Mouse (Mus musculus) liver, embryonic 11.5 days (tissue): ENCODE data around the gene Ppp1r9a. TPM values are rescaled to one million over a fixed set of nuclear protein-coding genes. Genes with fewer than 3 reads are reported as not detected.

Experiments
- ATAC-seq: fragments of 200-750 bp; cut with Nextera tagmentation; replicated peaks from 2 replicates; pipeline ENCODE4 v1.8.0; 2017; ENCODE audit warnings: moderate number of reproducible peaks, mild to moderate bottlenecking, moderate TSS enrichment, moderate library complexity; ENCODE audit not compliant: low FRiP score
- DNase-seq: peaks from one replicate; pipeline ENCODE4 v3.0.0-alpha.2; 2017; ENCODE audit warnings: low spot score
- H3K27ac ChIP-seq: fragments of 300-500 bp; sonication (generic); 2 replicates; pipeline ENCODE4 v1.5.1; 2014; ENCODE audit warnings: mild to moderate bottlenecking, low read depth, low read length, control low read depth
- H3K27me3 ChIP-seq: fragments of 300-500 bp; sonication (generic); replicated peaks from 2 replicates; pipeline ENCODE4 v1.6.1; 2014; ENCODE audit warnings: low read length, mixed read lengths; ENCODE audit not compliant: control insufficient read depth, insufficient read depth
- H3K36me3 ChIP-seq: fragments of 300-500 bp; sonication (generic); 2 replicates; pipeline ENCODE4 v1.6.1; 2014; ENCODE audit warnings: mild to moderate bottlenecking, low read length, moderate library complexity, mixed read lengths; ENCODE audit not compliant: control insufficient read depth, insufficient read depth
- H3K4me1 ChIP-seq: fragments of 300-500 bp; sonication (generic); replicated peaks from 2 replicates; pipeline ENCODE4 v1.6.1; 2014; ENCODE audit warnings: low read length, mixed read lengths; ENCODE audit not compliant: control insufficient read depth, insufficient read depth
- H3K4me2 ChIP-seq: fragments of 300-500 bp; sonication (generic); 2 replicates; pipeline ENCODE4 v1.6.1; 2014; ENCODE audit warnings: mild to moderate bottlenecking, control low read depth, moderate library complexity
- H3K4me3 ChIP-seq: fragments of 300-500 bp; sonication (generic); 2 replicates; pipeline ENCODE4 v1.5.1; 2014; ENCODE audit warnings: low read depth, low read length, control low read depth
- H3K9ac ChIP-seq: fragments of 300-500 bp; sonication (generic); 2 replicates; pipeline ENCODE4 v1.6.1; 2014; ENCODE audit warnings: low read depth, low read length, control low read depth
- H3K9me3 ChIP-seq: fragments of 300-500 bp; sonication (generic); 2 replicates; pipeline ENCODE4 v1.6.1; 2016; ENCODE audit warnings: low read length, inconsistent platforms, mixed read lengths; ENCODE audit not compliant: control insufficient read depth
- WGBS: fragments of 180-500 bp; shearing (Covaris S2); extraction: QIAGEN DNeasy Blood & Tissue Kit; methylation state at CpG from one replicate; pipeline ENCODE4 v1.1.7; 2014; 5-methylcytosine and 5-hydroxymethylcytosine counted together
- polyA plus RNA-seq: library from polyadenylated mRNA; unstranded; fragments of >200 nt; fragmentation: Nextera tagmentation; extraction: Ambion mirVana; gene quantifications from 2 replicates; pipeline ENCODE4 v1.2.1, GENCODE M21; 2014

Gene Ppp1r9a
- polyA plus RNA-seq, 1 experiment from 2014 or later, result 17.6 TPM

DNA sequence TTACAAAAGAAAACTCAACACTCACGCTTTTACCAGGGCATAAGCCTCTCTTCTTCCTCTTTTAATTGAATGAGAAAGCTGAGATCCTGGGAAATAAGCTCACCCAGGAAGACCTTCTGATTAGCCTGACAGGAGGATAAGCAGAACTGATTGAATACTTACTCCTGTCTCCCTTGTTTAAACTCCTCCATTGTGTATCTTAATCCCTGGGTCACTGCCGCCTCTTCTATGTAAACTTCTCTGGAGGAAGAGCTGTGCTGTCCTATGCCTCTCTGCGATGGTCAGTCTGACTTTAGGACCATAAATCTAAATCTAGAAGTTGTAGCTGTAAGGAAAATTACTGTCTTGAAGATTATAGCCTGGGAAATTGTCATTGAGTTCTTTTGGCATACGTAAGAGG lies 86.0 kb downstream of the Ppp1r9a start:
- ATAC-seq (no peak), DNase-seq (no peak)
- Histone ChIP-seq H3K4me3 (no peak overlapping the region), H3K4me2 (no peak overlapping the region), H3K9ac (no peak overlapping the region), H3K27me3 (no peaks in the 10 kb centered on the region), H3K27ac (no peak overlapping the region), H3K4me1 (peaks cover 6% of the 10 kb centered on the region; the same call in 1 of the 2 replicates), H3K36me3 (no peaks in the 10 kb centered on the region), H3K9me3 (no peaks in the 10 kb centered on the region)
- 53% methylated on average over 4 of the region's 4 CpGs for WGBS

- H3K27me3 ChIP-seq, result no peaks in the 10 kb centered on the region
- WGBS, result 96% methylated on average over 9 of the region's 9 CpGs
- no peak for DNase-seq
- H3K9me3 ChIP-seq, result no peaks in the 10 kb centered on the region
- H3K27ac ChIP-seq, result no peak overlapping the region
- H3K9ac ChIP-seq, result no peak overlapping the region
- no peak for ATAC-seq
- H3K4me3 ChIP-seq, result no peak overlapping the region
- H3K4me2 ChIP-seq, result no peak overlapping the region
- peaks cover 6% of the 10 kb centered on the region; the same call in 1 of the 2 replicates for H3K4me1 ChIP-seq
- H3K36me3 ChIP-seq, result no peaks in the 10 kb centered on the region
Measured at GRCm38 (mm10) chr6:4992308-4992707, 89.6 kb downstream of the Ppp1r9a start.

DNA sequence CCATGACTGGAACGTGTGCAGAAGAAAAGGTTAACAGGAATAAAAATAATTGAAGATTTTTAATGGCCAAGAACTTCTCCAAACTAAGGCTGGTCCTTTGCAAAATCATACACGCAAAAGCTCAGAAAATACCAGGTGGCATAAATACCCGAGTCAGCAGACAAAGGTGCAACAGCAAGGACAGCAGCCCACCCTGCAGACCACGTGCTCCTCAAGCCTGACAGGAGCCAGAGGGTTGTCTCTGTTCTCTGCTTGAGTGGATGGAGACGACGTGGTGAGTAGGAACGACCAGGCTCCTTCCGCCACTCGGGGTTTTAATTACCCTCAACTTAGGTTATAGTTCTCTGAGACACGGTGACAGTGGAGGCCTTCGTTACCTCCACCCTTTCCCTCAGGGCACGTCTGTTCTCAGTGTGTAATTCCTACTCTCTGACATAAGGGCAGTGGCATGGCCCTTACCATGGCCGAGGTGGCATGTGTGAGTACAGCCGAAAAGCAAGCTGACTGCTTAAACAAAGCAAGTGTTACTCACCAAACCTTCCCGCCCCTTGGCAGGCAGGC lies 91.0 kb downstream of the Ppp1r9a start:
- ATAC-seq (no peak), DNase-seq (no peak)
- Histone ChIP-seq H3K27me3 (no peaks in the 10 kb centered on the region), H3K4me3 (no peak overlapping the region), H3K36me3 (no peaks in the 10 kb centered on the region), H3K9me3 (no peaks in the 10 kb centered on the region), H3K4me2 (no peak overlapping the region), H3K27ac (peak overlapping the region; percentile 57), H3K9ac (no peak overlapping the region), H3K4me1 (no peaks in the 10 kb centered on the region; the same call in 1 of the 2 replicates)
- WGBS, result 69% methylated on average over 15 of the region's 15 CpGs

DNA sequence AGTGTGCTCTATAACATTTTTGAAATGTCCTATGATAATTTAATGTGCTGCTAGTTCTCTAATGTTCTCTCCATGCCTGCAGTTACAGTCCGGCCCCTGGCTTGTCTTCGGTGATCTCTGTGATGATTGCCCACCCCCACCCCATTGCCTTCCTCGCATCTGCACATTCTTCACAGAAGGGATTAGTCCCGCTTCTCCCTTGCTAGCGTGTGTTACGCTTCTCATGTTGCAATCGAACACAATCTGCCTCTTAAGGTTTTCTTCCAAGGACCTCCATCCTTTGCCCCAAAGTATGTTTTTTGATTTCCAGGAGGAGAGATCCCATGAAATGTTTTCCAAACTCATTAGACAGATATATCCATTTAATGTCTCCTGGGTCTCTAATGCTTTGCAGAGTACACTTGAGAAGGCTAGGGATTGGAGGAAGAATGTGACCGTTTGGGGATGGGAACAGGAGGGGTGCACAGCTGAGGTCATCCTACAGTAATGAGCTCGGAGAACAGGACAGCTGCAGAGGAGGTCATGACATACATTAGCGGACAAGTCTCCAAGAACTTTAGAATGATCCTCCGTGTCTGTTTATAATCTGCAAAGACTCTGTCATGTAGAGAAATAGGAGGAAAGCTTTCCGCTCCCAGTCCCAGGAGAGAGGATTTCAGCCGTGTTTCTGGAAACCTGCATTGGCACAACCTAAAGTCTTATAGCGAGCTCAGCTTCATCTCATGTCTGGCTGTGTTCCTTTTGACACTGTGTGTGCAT lies 91.6 kb downstream of the Ppp1r9a start:
- H3K9ac ChIP-seq, result no peak overlapping the region
- H3K4me3 ChIP-seq, result no peak overlapping the region
- ATAC-seq (peak; percentile 47; the same call in 1 of the 2 replicates), DNase-seq (no peak)
- H3K27ac ChIP-seq, result peak overlapping the region; percentile 57
- no peaks in the 10 kb centered on the region; the same call in 1 of the 2 replicates for H3K4me1 ChIP-seq
- 58% methylated on average over 14 of the region's 14 CpGs for WGBS
- no peaks in the 10 kb centered on the region for H3K9me3 ChIP-seq
- no peak overlapping the region for H3K4me2 ChIP-seq
- no peaks in the 10 kb centered on the region for H3K36me3 ChIP-seq
- H3K27me3 ChIP-seq, result no peaks in the 10 kb centered on the region

DNA sequence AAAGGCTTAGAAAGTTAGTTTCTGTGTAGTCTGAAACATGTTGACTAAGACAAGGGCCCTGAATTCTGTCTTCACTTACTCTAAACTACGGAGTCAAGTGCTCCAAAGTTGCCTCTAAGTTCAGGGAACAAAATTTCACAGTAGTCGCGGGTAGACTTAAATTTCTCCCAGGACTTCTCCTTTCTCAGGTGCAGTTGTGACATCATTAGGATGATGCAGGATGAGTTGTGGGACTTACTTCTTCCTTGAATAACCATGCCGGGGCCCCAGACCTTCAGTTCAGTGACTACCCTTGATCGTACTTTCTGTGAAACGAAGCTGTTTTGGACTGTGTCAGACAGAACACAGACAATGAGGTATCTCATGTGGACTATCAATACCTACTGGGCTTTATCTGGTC lies 94.9 kb downstream of the Ppp1r9a start:
- H3K9ac ChIP-seq, result no peak overlapping the region
- H3K9me3 ChIP-seq, result no peaks in the 10 kb centered on the region
- DNase-seq, result no peak
- no peaks in the 10 kb centered on the region for H3K36me3 ChIP-seq
- 90% methylated on average over 6 of the region's 6 CpGs for WGBS
- H3K4me2 ChIP-seq, result no peak overlapping the region
- no peak for ATAC-seq
- no peak overlapping the region; the same call in 1 of the 2 replicates for H3K27ac ChIP-seq
- H3K4me1 ChIP-seq, result no peaks in the 10 kb centered on the region
- no peaks in the 10 kb centered on the region for H3K27me3 ChIP-seq
- no peak overlapping the region for H3K4me3 ChIP-seq

- WGBS, result 64% methylated on average over 4 of the region's 4 CpGs
- ATAC-seq, result no peak
- H3K4me1 ChIP-seq, result no peaks in the 10 kb centered on the region
Measured at GRCm38 (mm10) chr6:4998929-4999328, 96.2 kb downstream of the Ppp1r9a start.

DNA sequence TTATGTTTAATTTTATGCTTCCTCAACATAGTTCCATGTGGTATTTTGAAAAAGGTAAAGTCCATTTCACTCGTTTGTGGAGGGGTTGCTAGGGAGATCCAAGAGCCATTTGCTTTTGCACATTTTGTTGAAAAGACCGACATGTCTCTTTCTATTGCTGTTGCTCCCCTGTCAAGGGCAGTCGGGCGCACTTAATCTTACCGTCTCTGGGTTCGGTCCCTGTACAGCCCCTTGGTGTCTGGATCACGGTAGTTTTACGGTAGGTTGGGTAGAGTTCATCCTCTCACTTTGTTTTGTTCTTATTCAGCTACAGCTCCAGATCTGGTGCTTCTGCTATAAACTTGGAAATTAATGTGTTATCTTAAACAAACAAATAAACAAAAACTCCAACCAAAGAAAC lies 98.1 kb downstream of the Ppp1r9a start:
- Histone ChIP-seq H3K4me1 (0 out of 2 replicates have a peak, but pooled peaks cover 2% of the 10 kb centered on the region), H3K9me3 (no peaks in the 10 kb centered on the region), H3K27me3 (no peaks in the 10 kb centered on the region), H3K36me3 (no peaks in the 10 kb centered on the region), H3K27ac (no peak overlapping the region), H3K4me2 (no peak overlapping the region), H3K4me3 (no peak overlapping the region), H3K9ac (no peak overlapping the region)
- ATAC-seq (no peak), DNase-seq (no peak)
- WGBS, result 83% methylated on average over 8 of the region's 8 CpGs

More at GRCm38 (mm10) chr6:4998929-4999328, 96.2 kb downstream of the Ppp1r9a start:
- Histone ChIP-seq H3K9ac (no peak overlapping the region), H3K4me3 (no peak overlapping the region), H3K27ac (no peak overlapping the region), H3K36me3 (no peaks in the 10 kb centered on the region), H3K9me3 (no peaks in the 10 kb centered on the region), H3K4me2 (no peak overlapping the region), H3K27me3 (no peaks in the 10 kb centered on the region)
- DNase-seq, result no peak

DNA sequence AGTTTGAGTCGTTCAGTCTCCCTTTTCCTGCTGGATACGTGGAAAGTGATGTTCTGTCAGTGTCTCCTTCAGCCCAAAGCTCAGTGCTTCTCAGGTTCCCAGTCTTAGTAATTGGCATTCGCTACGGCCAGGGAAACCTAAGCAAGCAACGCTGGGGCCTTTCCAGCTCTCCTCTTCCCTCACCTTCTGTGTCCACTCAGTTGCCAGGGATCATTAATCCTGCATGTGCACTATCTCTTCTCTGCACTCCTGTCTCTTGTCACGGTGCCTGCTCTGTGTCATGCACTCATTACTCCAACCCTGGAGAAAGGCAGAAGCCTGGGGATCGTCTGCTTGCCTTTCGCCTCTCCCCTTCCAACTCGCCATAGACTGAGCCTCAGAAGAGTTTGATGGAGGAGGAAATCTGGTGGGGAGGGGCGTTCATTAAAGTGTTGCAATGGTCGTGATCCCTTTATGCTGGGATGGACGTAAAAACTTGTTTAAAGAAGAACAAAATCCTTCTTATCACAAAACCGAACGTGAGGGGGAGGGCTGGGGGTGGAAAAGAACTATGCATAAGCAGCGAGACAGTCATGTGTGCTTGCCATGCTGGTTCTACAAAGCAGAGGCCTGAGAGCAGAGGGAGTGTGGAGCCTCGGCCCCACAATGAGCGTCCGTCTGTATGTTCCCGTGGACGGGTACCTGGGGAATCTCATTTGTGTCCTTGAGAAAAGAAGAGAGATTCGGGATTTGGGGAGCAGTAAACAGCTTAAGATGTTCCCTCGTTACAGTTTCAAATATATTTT lies 103.0 kb downstream of the Ppp1r9a start:
- Histone ChIP-seq H3K27me3 (no peaks in the 10 kb centered on the region), H3K9ac (no peak overlapping the region), H3K27ac (peak overlapping the region; percentile 23; the same call in 1 of the 2 replicates), H3K36me3 (no peaks in the 10 kb centered on the region), H3K4me3 (no peak overlapping the region), H3K9me3 (no peaks in the 10 kb centered on the region), H3K4me2 (no peak overlapping the region), H3K4me1 (peaks cover 6% of the 10 kb centered on the region)
- no peak for DNase-seq
- 56% methylated on average over 22 of the region's 22 CpGs for WGBS
- 0 out of 2 replicates have a peak, but pooled peaks have one; percentile 49 for ATAC-seq
